Mouse (Mus musculus) adrenal gland, postnatal 4 days (tissue): ENCODE data around the gene Tmem39b. TPM values are rescaled to one million over a fixed set of nuclear protein-coding genes. Genes with fewer than 3 reads are reported as not detected.

ENCODE experiments used
- microRNA-seq: library from miRNA; unstranded; fragments of <30 nt; microRNA quantifications from one replicate; pipeline ENCODE4 v1.2.0, GENCODE M21; 2021
- total RNA-seq, 2 experiments: library from RNA; stranded (reverse); gene quantifications; 2 replicates each; pipeline ENCODE4 v1.2.3; 2021

Tmem39b gene
- total RNA-seq, 2 experiments from 2014 or later: 15.9 to 19.4 TPM

Small RNA genes within 50 kb of the gene (microRNA-seq; reads per million reads assigned to microRNA genes)
- gene Mir7016: 1.6 reads per million

Other genes starting within 250 kb of the Tmem39b start
- 10 to 100 TPM; 55.4 TPM for gene Bsdc1, start 235.3 kb downstream of the Tmem39b start, total RNA-seq
- gene Tssk3, start 205.8 kb downstream of the Tmem39b start, total RNA-seq: not detected
- gene Fam229a, start 205.6 kb downstream of the Tmem39b start, total RNA-seq: not detected
- 100 to 1,000 TPM; 157 to 183 TPM for gene Marcksl1, start 183.3 kb downstream of the Tmem39b start, total RNA-seq
- 10 to 100 TPM; 74.9 to 84.8 TPM for gene Hdac1, start 154.1 kb downstream of the Tmem39b start, total RNA-seq
- 1 to 10 TPM; 8.7 to 9.7 TPM for gene Lck, start 123.2 kb downstream of the Tmem39b start, total RNA-seq
- 10 to 100 TPM; 30.9 to 33.5 TPM for gene Fam167b, start 118.3 kb downstream of the Tmem39b start, total RNA-seq
- 100 to 1,000 TPM; 187 to 188 TPM for gene Eif3i, start 96.2 kb downstream of the Tmem39b start, total RNA-seq
- gene Tmem234, start 96.2 kb downstream of the Tmem39b start, total RNA-seq: 100 to 1,000 TPM; 111 to 114 TPM
- gene Dcdc2b, start 82.6 kb downstream of the Tmem39b start, total RNA-seq: 1 to 10 TPM; 2.9 to 3.3 TPM
- 10 to 100 TPM; 26.6 to 31.2 TPM for gene Iqcc, start 77.7 kb downstream of the Tmem39b start, total RNA-seq
- 10 to 100 TPM; 61.5 to 62.6 TPM for gene Ccdc28b, start 72.9 kb downstream of the Tmem39b start, total RNA-seq
- 10 to 100 TPM; 73.6 to 79.8 TPM for gene Txlna, start 55.8 kb downstream of the Tmem39b start, total RNA-seq
- 10 to 100 TPM; 79.1 TPM for gene Kpna6, start 24.1 kb downstream of the Tmem39b start, total RNA-seq
- gene Khdrbs1, start 45.5 kb upstream of the Tmem39b start, total RNA-seq: 100 to 1,000 TPM; 122 to 138 TPM
- gene Ptp4a2, start 114.4 kb upstream of the Tmem39b start, total RNA-seq: 100 to 1,000 TPM; 282 to 309 TPM
- gene Spocd1, start 232.4 kb upstream of the Tmem39b start, total RNA-seq: under 1 TPM; 0.62 to 0.64 TPM